Mouse (Mus musculus) liver, postnatal 0 days (tissue): Measurements from ENCODE around the gene Atp1b1. TPM values are rescaled to one million over a fixed set of nuclear protein-coding genes. Genes with fewer than 3 reads are reported as not detected.

Source experiments
- ATAC-seq: fragments of 200-750 bp; cut with Nextera tagmentation; 2 replicates; pipeline ENCODE4 v1.8.0; 2017; ENCODE audit warnings: mild to moderate bottlenecking, moderate library complexity
- DNase-seq: peaks from one replicate; pipeline ENCODE4 v3.0.0-alpha.2; 2016
- H3K27ac ChIP-seq: fragments of 300-500 bp; sonication (generic); 2 replicates; pipeline ENCODE4 v1.5.1; 2014; ENCODE audit warnings: antibody characterized with exemption, moderate library complexity, mild to moderate bottlenecking, low read depth
- H3K27me3 ChIP-seq: fragments of 300-500 bp; sonication (generic); 2 replicates; pipeline ENCODE4 v1.6.1; 2014; ENCODE audit warnings: low read length, control low read depth, mixed read lengths; ENCODE audit not compliant: insufficient read depth
- H3K36me3 ChIP-seq: fragments of 300-500 bp; sonication (generic); replicated peaks from 2 replicates; pipeline ENCODE4 v1.6.1; 2014; ENCODE audit warnings: mild to moderate bottlenecking, control low read depth, low read length, moderate library complexity, mixed read lengths; ENCODE audit not compliant: insufficient read depth
- H3K4me1 ChIP-seq: fragments of 300-500 bp; sonication (generic); 2 replicates; pipeline ENCODE4 v1.6.1; 2014; ENCODE audit warnings: antibody characterized with exemption, mild to moderate bottlenecking, control low read depth; ENCODE audit not compliant: insufficient read depth
- H3K4me2 ChIP-seq: fragments of 300-500 bp; sonication (generic); 2 replicates; pipeline ENCODE4 v1.6.1; 2014; ENCODE audit warnings: low read depth, mild to moderate bottlenecking, low read length, moderate library complexity, mixed read lengths
- H3K4me3 ChIP-seq: fragments of 300-500 bp; sonication (generic); 2 replicates; pipeline ENCODE4 v1.5.1; 2014; ENCODE audit warnings: low read depth, low read length
- H3K9ac ChIP-seq: fragments of 300-500 bp; sonication (generic); replicated peaks from 2 replicates; pipeline ENCODE4 v1.6.1; 2014; ENCODE audit warnings: mild to moderate bottlenecking, moderate library complexity
- H3K9me3 ChIP-seq: fragments of 300-500 bp; sonication (generic); 2 replicates; pipeline ENCODE4 v1.6.1; 2016; ENCODE audit warnings: mild to moderate bottlenecking, control low read depth, low read length, mixed read lengths
- CTCF ChIP-seq: sonication (generic); IDR thresholded peaks from 2 replicates; pipeline ENCODE4 v1.5.1; 2016; ENCODE audit warnings: antibody characterized with exemption, low read depth
- EP300 ChIP-seq: IDR thresholded peaks from 2 replicates; pipeline ENCODE4 v1.6.1; 2016; ENCODE audit warnings: antibody characterized with exemption, low read depth, mild to moderate bottlenecking
- WGBS: fragments of 180-500 bp; shearing (Covaris S2); extraction: QIAGEN DNeasy Blood & Tissue Kit; methylation state at CpG from one replicate; pipeline ENCODE4 v1.1.7; 2014; ENCODE audit not compliant: insufficient replicate concordance; 5-methylcytosine and 5-hydroxymethylcytosine counted together
- polyA plus RNA-seq: library from polyadenylated mRNA; unstranded; fragments of >200 nt; fragmentation: Nextera tagmentation; extraction: Ambion mirVana; gene quantifications from 2 replicates; pipeline ENCODE4 v1.2.1, GENCODE M21; 2015

The Atp1b1 gene
- polyA plus RNA-seq, 1 experiment from 2014 or later: 38.6 TPM

DNA sequence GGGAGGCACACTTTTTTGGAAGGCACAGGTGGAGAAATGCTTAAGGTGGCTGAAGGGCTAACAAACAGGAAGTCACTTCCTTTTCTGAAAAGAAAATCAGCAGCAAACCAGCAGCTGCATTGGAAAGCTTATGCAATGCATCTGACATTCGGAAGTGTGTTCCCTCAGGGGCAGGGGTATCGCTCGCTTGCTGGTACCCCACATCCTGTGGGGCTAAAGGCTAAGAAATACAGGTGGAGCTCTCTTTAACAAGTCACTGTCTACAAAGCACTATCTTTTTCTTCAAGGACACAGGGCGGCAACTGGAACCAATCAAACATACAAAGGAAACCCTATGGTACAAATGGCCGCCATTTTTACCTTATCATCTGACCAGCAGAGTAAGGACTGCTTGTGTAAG, 4.4 kb downstream of the Atp1b1 start:
- H3K4me2 ChIP-seq: peak overlapping the region; percentile 76
- WGBS: 37% methylated on average over 5 of the region's 5 CpGs
- H3K27me3 ChIP-seq: peaks cover 23% of the 10 kb centered on the region
- H3K9me3 ChIP-seq: no peaks in the 10 kb centered on the region
- H3K36me3 ChIP-seq: peaks cover 20% of the 10 kb centered on the region
- H3K27ac ChIP-seq: 0 out of 2 replicates have a peak overlapping the region, but pooled peaks have one; percentile 51
- TF ChIP-seq CTCF: no peak
- TF ChIP-seq EP300: no peak
- ATAC-seq (no peak), DNase-seq (no peak)
- H3K4me3 ChIP-seq: peak overlapping the region; percentile 73; the same call in 1 of the 2 replicates
- peaks cover 16% of the 10 kb centered on the region for H3K4me1 ChIP-seq
- no peak overlapping the region for H3K9ac ChIP-seq

GRCm38 (mm10) chr1:164453146-164453545, 5.0 kb downstream of the Atp1b1 start:
- Histone ChIP-seq H3K27ac (no peak overlapping the region), H3K4me1 (peaks cover 16% of the 10 kb centered on the region), H3K9me3 (no peaks in the 10 kb centered on the region), H3K36me3 (peaks cover 25% of the 10 kb centered on the region), H3K4me3 (no peak overlapping the region), H3K4me2 (no peak overlapping the region; the same call in 1 of the 2 replicates), H3K9ac (no peak overlapping the region), H3K27me3 (peaks cover 17% of the 10 kb centered on the region)
- WGBS: 77% methylated on average over 8 of the region's 8 CpGs
- no peak for DNase-seq
- no peak for ATAC-seq
- no peak for TF ChIP-seq CTCF
- TF ChIP-seq EP300: no peak

DNA sequence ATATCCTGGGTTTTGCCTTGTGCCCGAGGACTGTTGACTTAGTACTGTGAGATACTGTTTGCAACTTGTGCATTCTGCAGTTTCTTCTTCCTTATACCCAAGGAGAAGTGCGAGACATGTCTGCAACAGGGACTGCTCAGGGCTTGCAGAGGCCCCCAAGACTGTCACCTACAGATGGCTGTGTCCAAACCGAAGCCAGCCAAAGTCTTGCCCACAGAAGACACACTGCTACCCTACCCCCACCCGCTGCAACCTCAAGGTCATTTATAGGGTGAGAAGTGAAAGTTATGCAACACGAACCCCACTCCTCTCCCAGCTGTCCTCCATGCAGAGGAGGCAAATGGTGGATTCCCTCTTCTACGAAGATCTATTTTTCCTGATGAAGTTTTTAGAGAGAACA, 5.6 kb downstream of the Atp1b1 start:
- DNase-seq (no peak), ATAC-seq (no peak)
- Histone ChIP-seq H3K4me1 (peaks cover 16% of the 10 kb centered on the region), H3K4me3 (no peak overlapping the region), H3K27ac (no peak overlapping the region), H3K36me3 (peaks cover 28% of the 10 kb centered on the region), H3K4me2 (no peak overlapping the region), H3K9me3 (no peaks in the 10 kb centered on the region), H3K9ac (no peak overlapping the region), H3K27me3 (peaks cover 11% of the 10 kb centered on the region)
- TF ChIP-seq EP300: no peak
- TF ChIP-seq CTCF: no peak
- 54% methylated on average over 6 of the region's 6 CpGs for WGBS

- H3K9me3 ChIP-seq: no peaks in the 10 kb centered on the region
- no peak overlapping the region for H3K4me3 ChIP-seq
- ATAC-seq (no peak), DNase-seq (no peak)
- H3K36me3 ChIP-seq: peaks cover 28% of the 10 kb centered on the region
- TF ChIP-seq CTCF: no peak
- no peak for TF ChIP-seq EP300
- no peak overlapping the region for H3K4me2 ChIP-seq
- H3K4me1 ChIP-seq: peaks cover 16% of the 10 kb centered on the region
- 81% methylated on average over 5 of the region's 5 CpGs for WGBS
- H3K27me3 ChIP-seq: no peaks in the 10 kb centered on the region
- H3K9ac ChIP-seq: no peak overlapping the region
- no peak overlapping the region for H3K27ac ChIP-seq
These were observed 6.8 kb downstream of the Atp1b1 start for GRCm38 (mm10) chr1:164451346-164451745.

DNA sequence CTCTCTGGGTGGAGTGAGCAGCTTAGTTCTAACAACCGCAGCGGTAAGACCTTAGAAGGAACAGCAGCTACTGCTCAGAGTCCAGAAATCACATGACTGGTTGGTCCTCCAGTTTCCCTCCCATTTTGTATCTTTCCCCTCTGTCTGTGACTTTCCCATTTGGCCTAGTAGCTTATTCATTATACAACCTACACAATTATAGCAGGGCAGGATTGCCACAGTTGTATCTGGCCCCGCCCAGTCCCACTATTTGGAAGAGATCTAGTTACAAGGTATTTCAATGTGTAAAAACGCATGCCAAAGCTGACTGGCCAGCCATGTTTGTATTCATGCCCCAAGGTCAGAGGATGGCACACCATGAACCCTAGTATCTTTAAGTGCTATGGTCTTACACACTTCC, 7.5 kb downstream of the Atp1b1 start:
- peaks cover 19% of the 10 kb centered on the region for H3K4me1 ChIP-seq
- H3K9ac ChIP-seq: no peak overlapping the region
- TF ChIP-seq CTCF (no peak), EP300 (no peak)
- WGBS: 79% methylated on average over 4 of the region's 4 CpGs
- no peak for ATAC-seq
- H3K4me3 ChIP-seq: no peak overlapping the region
- H3K36me3 ChIP-seq: peaks cover 30% of the 10 kb centered on the region
- no peaks in the 10 kb centered on the region for H3K9me3 ChIP-seq
- H3K27me3 ChIP-seq: no peaks in the 10 kb centered on the region
- no peak for DNase-seq
- no peak overlapping the region for H3K4me2 ChIP-seq
- H3K27ac ChIP-seq: no peak overlapping the region

DNA sequence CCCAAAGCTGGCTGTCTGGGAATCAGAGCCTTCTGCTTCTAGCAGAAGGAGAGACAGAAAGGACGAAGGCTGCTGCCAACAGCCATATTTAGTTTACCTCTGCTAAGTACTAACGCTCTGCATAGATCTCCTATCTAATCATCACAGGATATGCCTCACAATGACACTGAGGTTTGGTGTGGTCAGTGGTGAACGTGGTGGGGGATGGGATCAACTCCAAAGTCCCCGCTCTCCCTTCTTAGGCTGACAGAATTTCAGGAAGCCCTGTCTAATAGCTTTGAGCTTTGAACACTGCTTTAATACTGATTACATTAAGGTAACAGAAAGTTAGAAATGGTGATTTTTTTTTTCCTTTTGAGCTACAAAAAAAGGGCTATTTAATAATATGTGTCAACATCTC, 7.9 kb downstream of the Atp1b1 start:
- no peak for ATAC-seq
- no peaks in the 10 kb centered on the region for H3K27me3 ChIP-seq
- peaks cover 30% of the 10 kb centered on the region for H3K36me3 ChIP-seq
- no peak overlapping the region for H3K4me3 ChIP-seq
- WGBS: 48% methylated on average over 4 of the region's 4 CpGs
- H3K4me2 ChIP-seq: no peak overlapping the region
- no peak overlapping the region for H3K9ac ChIP-seq
- H3K27ac ChIP-seq: no peak overlapping the region
- H3K4me1 ChIP-seq: peaks cover 20% of the 10 kb centered on the region
- TF ChIP-seq CTCF (no peak), EP300 (no peak)
- DNase-seq: no peak
- no peaks in the 10 kb centered on the region for H3K9me3 ChIP-seq

DNA sequence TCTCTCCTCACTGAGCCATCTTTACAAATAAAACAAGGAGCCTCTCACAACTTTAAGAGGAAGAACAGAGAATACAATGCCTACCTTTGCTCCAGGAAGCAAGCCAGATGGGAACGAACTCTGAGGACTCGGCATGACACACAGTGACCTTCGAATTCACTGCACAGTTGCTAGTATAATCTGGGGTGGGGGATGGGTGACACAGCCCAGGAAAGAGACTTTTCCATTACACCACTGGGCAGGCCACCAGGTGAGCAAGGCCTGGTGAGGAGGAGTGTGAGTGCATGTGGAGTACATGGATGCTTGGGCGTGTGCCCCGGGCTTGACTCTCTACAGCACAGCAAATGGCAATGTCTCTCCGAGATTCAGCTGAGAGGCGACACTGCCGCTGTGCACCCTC, 8.5 kb downstream of the Atp1b1 start:
- Histone ChIP-seq H3K9me3 (no peaks in the 10 kb centered on the region), H3K9ac (no peak overlapping the region), H3K27me3 (no peaks in the 10 kb centered on the region), H3K36me3 (peaks cover 30% of the 10 kb centered on the region), H3K4me3 (no peak overlapping the region), H3K27ac (no peak overlapping the region), H3K4me2 (no peak overlapping the region), H3K4me1 (peaks cover 19% of the 10 kb centered on the region)
- WGBS: 76% methylated on average over 8 of the region's 8 CpGs
- ATAC-seq: peak; percentile 37
- DNase-seq: no peak
- TF ChIP-seq CTCF: no peak
- no peak for TF ChIP-seq EP300
